Mouse (Mus musculus): ENCODE measurements around the gene Spp1. TPM values are rescaled to one million over a fixed set of nuclear protein-coding genes. Genes with fewer than 3 reads are reported as not detected.

The Spp1 gene
- polyA plus RNA-seq, 1 experiment from 2014 or later: 6.2 TPM

Other genes starting within 250 kb of the Spp1 start
- 0.27 TPM in 1 of 2 replicates, not detected in the other for gene Dmp1, start 232.5 kb upstream of the Spp1 start, polyA plus RNA-seq (2014; fragmentation: Nextera tagmentation; extraction: Ambion mirVana)
- gene Ibsp, start 135.9 kb upstream of the Spp1 start, polyA plus RNA-seq (2014; fragmentation: Nextera tagmentation; extraction: Ambion mirVana): 0.33 and 0.92 TPM in 2 replicates
- gene Mepe, start 109.8 kb upstream of the Spp1 start, polyA plus RNA-seq (2014; fragmentation: Nextera tagmentation; extraction: Ambion mirVana): not detected in 2 replicates
- gene Pkd2, start 24.3 kb downstream of the Spp1 start, polyA plus RNA-seq (2014; fragmentation: Nextera tagmentation; extraction: Ambion mirVana): 12.5 and 12.7 TPM in 2 replicates
- gene BC005561, start 73.2 kb downstream of the Spp1 start, polyA plus RNA-seq (2014; fragmentation: Nextera tagmentation; extraction: Ambion mirVana): 16.9 and 17.0 TPM in 2 replicates

All from neural tube, embryonic 14.5 days (tissue).